Comparison of ENCODE assay signal across 8 mouse cellular contexts in the genomic region with DNA sequence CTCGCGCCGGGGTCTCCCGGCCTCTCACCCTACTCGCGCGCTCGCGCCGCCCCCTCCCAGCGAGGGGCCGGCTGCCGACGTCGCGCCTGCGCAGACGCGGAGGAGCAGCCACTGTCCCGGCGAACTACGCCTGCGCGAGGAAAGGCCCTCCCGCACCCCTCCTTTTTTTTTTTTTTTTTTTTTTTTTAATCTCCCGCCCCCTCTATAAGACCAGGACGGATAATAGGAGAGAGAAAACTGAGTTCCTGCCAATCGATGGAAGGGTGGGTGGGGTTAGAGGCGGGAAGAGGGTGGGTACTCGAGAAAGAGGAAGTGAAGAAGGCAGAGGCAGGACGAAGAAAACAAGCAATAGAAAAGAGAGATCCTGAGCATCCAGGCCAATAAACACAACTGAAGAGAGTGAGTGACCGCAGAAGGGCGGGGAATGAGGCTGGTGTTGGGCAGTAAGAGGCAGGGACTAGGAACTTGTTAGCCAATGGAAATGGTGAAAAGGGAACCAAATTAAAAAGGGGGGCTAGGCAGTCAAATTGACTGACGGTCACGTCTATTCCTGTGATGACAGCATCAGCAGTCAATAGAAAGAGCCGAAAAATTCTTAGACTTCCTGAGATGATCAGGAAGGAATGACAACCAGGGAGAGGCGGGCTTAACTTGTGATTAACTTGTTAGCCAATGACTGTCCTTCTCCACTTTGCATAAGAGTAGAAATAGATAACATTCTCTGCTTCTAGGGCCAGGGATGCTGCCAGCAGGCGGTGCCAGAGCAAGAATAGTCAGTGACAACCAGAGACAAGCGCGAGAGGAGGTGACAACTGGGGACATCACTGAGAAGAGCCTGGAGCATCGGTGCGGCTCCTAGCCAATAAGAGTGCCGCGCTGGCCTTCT. TPM values are rescaled to one million over a fixed set of nuclear protein-coding genes. Genes with fewer than 3 reads are reported as not detected.
DNase-seq lines count a peak whose midpoint lies in the region; ATAC-seq and TF ChIP-seq lines count a peak whose summit lies in the region.

A gene (plus strand): TSS at position 338 of the 886 bp plus-strand sequence.

- peaks cover 11 to 24% of the 10 kb centered on the region in 2 experiments for H3K4me1 ChIP-seq in ES-E14 (ENCODE audit: control insufficient read depth in 2 of 2, insufficient read depth in 2 of 2, low read length in 2 of 2, poor library complexity in 1 of 2)
- H3K4me1 ChIP-seq in forebrain, embryonic 15.5 days: peaks cover 40% of the 10 kb centered on the region
- peaks cover 4% of the 10 kb centered on the region for H3K4me1 ChIP-seq in lung, adult 2 months (ENCODE audit: control insufficient read depth, insufficient read depth, low read length)

- peak within 1 kb of the TSS; percentile 93 to 94 for H3K4me3 ChIP-seq in ES-E14 (ENCODE audit: insufficient read depth in 1 of 2, low read depth in 1 of 2, low read length in 2 of 2, poor library complexity in 1 of 2, severe bottlenecking in 1 of 2)
- peak within 1 kb of the TSS; percentile 97 for H3K4me3 ChIP-seq in forebrain, embryonic 15.5 days
- H3K4me3 ChIP-seq in lung, adult 2 months (replicated peaks; ENCODE audit: extremely low read depth, low read depth, low read length): peak within 1 kb of the TSS; percentile 83

- H3K9me3 ChIP-seq in ES-E14 (ENCODE audit: control insufficient read depth, insufficient read depth, low read depth, low read length): no peaks in the 10 kb centered on the region
- no peaks in the 10 kb centered on the region for H3K9me3 ChIP-seq in forebrain, embryonic 15.5 days

- peak within 1 kb of the TSS; percentile 85 for H3K27ac ChIP-seq in ES-E14 (ENCODE audit: insufficient read depth, low read depth, low read length, poor library complexity, severe bottlenecking)
- H3K27ac ChIP-seq in forebrain, embryonic 15.5 days (replicated peaks): peak within 1 kb of the TSS; percentile 91

- in situ Hi-C loops in ES-E14 (cut with MboI; ENCODE audit: low sequenced_read_pairs in 2 of 2, unreplicated experiment in 2 of 2): no loop called here

- intact Hi-C loops in heart, postnatal 25 days (cut with DNase I): no loop called here

- ATAC-seq in forebrain, embryonic 15.5 days (replicated peaks): peak; percentile 97
- ATAC-seq in neutrophil, adult 5-6 weeks (ENCODE audit: extremely low read depth, insufficient number of reproducible peaks, low FRiP score, poor library complexity, severe bottlenecking): peak; percentile 82

- peak; percentile 97 for DNase-seq in ES-E14 (ENCODE audit: low read depth, low spot score)
- peak; percentile 98 for DNase-seq in cerebellum, adult 11-12 months
- peak; percentile 94 for DNase-seq in heart, postnatal 25 days (ENCODE audit: low spot score)
- DNase-seq in layer of hippocampus, adult 18-20 months (ENCODE audit: low spot score in 2 of 2): peak; percentile 94 to 97
- peak; percentile 85 for DNase-seq in lung, adult 2 months
- DNase-seq in thymus, adult 18-20 months: peak; percentile 91 to 92

- H3K9ac ChIP-seq in ES-E14 (ENCODE audit: insufficient read depth, low read depth, low read length, poor library complexity, severe bottlenecking): peak within 1 kb of the TSS; percentile 97
- H3K9ac ChIP-seq in forebrain, embryonic 15.5 days (replicated peaks): peak within 1 kb of the TSS; percentile 90

- H3K36me3 ChIP-seq in ES-E14 (ENCODE audit: control insufficient read depth, insufficient read depth, low read length, poor library complexity, severe bottlenecking): peaks cover 7% of the 10 kb centered on the region
- peaks cover 7% of the 10 kb centered on the region; the same call in 1 of the 2 replicates for H3K36me3 ChIP-seq in forebrain, embryonic 15.5 days

- H3K27me3 ChIP-seq in forebrain, embryonic 15.5 days: no peaks in the 10 kb centered on the region

- 0% methylated on average over 19 of the region's 44 CpGs for WGBS in forebrain, embryonic 15.5 days
- WGBS in lung, adult 2 months: under 1% methylated on average over 44 of the region's 44 CpGs

- peak; percentile 88; the same call in 1 of the 2 replicates for TF ChIP-seq POLR2A in lung, adult 2 months (IDR thresholded peaks at IDR 0.05; ENCODE audit: borderline replicate concordance, extremely low read depth, low read depth, low read length)

- TF ChIP-seq CTCF in lung, adult 2 months (IDR thresholded peaks at IDR 0.05; ENCODE audit: insufficient read depth, low read length): peak; percentile 64

- H3K4me2 ChIP-seq in forebrain, embryonic 15.5 days (replicated peaks): peak within 1 kb of the TSS; percentile 96

TF ChIP-seq in ES-E14, 5 proteins besides CTCF, POLR2A, EP300 and RAD21:
- TF ChIP-seq ZNF384 (IDR thresholded peaks at IDR 0.05; ENCODE audit: low read depth, low read length) (peak; percentile 99), ZC3H11A (IDR thresholded peaks at IDR 0.05; ENCODE audit: borderline replicate concordance, low read depth, low read length) (no peak), CHD2 (IDR thresholded peaks at IDR 0.05; ENCODE audit: low read depth, low read length) (peak; percentile 75)
TF ChIP-seq in ES-E14: peak in this region for 2.

RNA-seq across cellular contexts. Expression of the gene that starts here (rescaled TPM):
- 322 and 498 TPM in 2 replicates for total RNA-seq in ES-E14 (2012; rRNA removed)
- polyA plus RNA-seq in forebrain, embryonic 15.5 days (2015; fragmentation: Nextera tagmentation; extraction: Ambion mirVana): 6.1 and 6.3 TPM in 2 replicates
- total RNA-seq in heart, postnatal 25 days (2021): 1 to 10 TPM in 1 of 2 experiments, under 1 TPM in 1; 0.99 to 2.9 TPM
- total RNA-seq in layer of hippocampus, adult 18-20 months (2021): 1 to 10 TPM; 1.7 to 2.2 TPM
- 1.3 and 135 TPM in 2 replicates for polyA plus RNA-seq in lung, adult 2 months (2012; rRNA removed)
- total RNA-seq in neutrophil, adult 5-6 weeks (2017): 8.6 and 10.9 TPM in 2 replicates

Comparison
In these comparisons a context has a peak if more than half of its experiments do, and no peak if none do; other contexts are left out.
1. Peak in every context shown above with its lines: DNase-seq, ATAC-seq, H3K4me3 ChIP-seq and H3K27ac ChIP-seq.
2. RNA of the gene that starts here (total RNA-seq): 322 to 498 TPM in ES-E14; 8.6 to 10.9 TPM in neutrophil, adult 5-6 weeks, 0.99 to 2.9 TPM in heart, postnatal 25 days and 1.7 to 2.2 TPM in layer of hippocampus, adult 18-20 months; every median in the first group is over 10 times any median in the second.